Mouse (Mus musculus) neural tube, embryonic 11.5 days (tissue): ENCODE measurements at regions not wholly inside any gene's neighbourhood (a gene's known extent, or its start where the extent isn't known, plus 50 kb on each side); places are given as distances from the start of the nearest gene placed in this dataset.

Experiments
- ATAC-seq: fragments of 200-750 bp; cut with Nextera tagmentation; 2 replicates; pipeline ENCODE4 v1.8.0; 2017; ENCODE audit warnings: moderate number of reproducible peaks, mild to moderate bottlenecking, moderate TSS enrichment, moderate library complexity; ENCODE audit not compliant: insufficient read depth, low FRiP score, low TSS enrichment
- DNase-seq: peaks from one replicate; pipeline ENCODE4 v3.0.0-alpha.2; 2015; ENCODE audit warnings: low spot score
- H3K27ac ChIP-seq: fragments of 300-500 bp; sonication (generic); 2 replicates; pipeline ENCODE4 v1.5.1; 2014; ENCODE audit warnings: low read depth, mild to moderate bottlenecking, low read length
- H3K27me3 ChIP-seq: fragments of 300-500 bp; sonication (generic); 2 replicates; pipeline ENCODE4 v1.6.1; 2014; ENCODE audit warnings: mild to moderate bottlenecking, low read length, mixed read lengths; ENCODE audit not compliant: control insufficient read depth, insufficient read depth
- H3K36me3 ChIP-seq: fragments of 300-500 bp; sonication (generic); 2 replicates; pipeline ENCODE4 v1.6.1; 2014; ENCODE audit warnings: mild to moderate bottlenecking, low read length, moderate library complexity, mixed read lengths; ENCODE audit not compliant: control insufficient read depth, insufficient read depth
- H3K4me1 ChIP-seq: fragments of 300-500 bp; sonication (generic); 2 replicates; pipeline ENCODE4 v1.6.1; 2014; ENCODE audit warnings: low read length, mixed read lengths; ENCODE audit not compliant: control insufficient read depth, insufficient read depth
- H3K4me2 ChIP-seq: fragments of 300-500 bp; sonication (generic); 2 replicates; pipeline ENCODE4 v1.6.1; 2014; ENCODE audit warnings: low read depth, mild to moderate bottlenecking, moderate library complexity
- H3K4me3 ChIP-seq: fragments of 300-500 bp; sonication (generic); 2 replicates; pipeline ENCODE4 v1.5.1; 2014; ENCODE audit warnings: low read depth, low read length
- H3K9ac ChIP-seq: fragments of 300-500 bp; sonication (generic); 2 replicates; pipeline ENCODE4 v1.6.1; 2014; ENCODE audit warnings: mild to moderate bottlenecking, low read length
- H3K9me3 ChIP-seq: fragments of 300-500 bp; sonication (generic); 2 replicates; pipeline ENCODE4 v1.6.1; 2016; ENCODE audit warnings: low read length; ENCODE audit not compliant: control insufficient read depth
- WGBS: fragments of 180-500 bp; shearing (Covaris S2); extraction: QIAGEN DNeasy Blood & Tissue Kit; methylation state at CpG from one replicate; pipeline ENCODE4 v1.1.7; 2014; 5-methylcytosine and 5-hydroxymethylcytosine counted together

DNA sequence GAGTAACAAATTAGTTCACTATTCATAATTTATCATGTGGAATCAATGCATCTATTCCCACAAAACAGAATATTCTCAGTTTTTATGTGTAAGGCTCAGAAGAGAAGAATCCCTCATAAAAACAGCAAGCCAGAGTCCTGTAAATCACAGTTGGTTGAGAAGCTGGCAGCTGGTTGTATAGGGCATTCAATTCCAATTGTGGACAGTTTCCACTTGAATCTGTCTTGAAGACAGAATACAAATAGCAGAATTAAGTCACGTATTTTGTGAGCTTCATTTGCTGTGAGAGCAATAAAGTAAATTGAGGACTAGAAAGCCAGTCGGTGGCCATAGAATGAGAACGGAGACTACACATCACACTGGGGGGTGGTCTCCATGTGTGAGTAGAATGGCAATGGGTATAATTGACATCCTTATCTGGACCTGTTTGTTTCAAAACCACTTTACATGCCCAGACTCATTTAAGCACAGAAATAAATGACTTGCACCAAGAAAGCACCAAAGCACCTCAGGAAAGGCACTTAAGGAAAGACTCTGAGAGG, 63.4 kb upstream of the Adcy2 start:
- peak; percentile 67; the same call in 1 of the 2 replicates for ATAC-seq
- DNase-seq: no peak

DNA sequence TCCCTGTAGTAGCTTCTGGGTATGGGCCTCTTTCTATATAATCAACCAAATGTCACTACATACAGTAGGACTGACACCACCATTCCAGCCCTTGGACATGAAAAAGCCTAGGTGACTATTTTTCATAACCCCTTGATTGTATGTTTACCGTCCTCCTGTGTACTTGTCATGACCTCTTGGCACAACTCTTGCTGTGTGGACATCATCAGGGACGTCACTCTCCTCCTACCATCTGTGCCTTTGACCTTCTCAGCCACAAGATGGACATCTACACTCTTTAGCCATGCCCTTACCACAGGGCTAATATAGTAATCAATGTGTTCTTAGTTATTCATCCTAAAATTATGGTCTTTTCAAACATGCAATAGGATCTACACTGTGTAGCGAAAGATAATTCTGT, 62.1 kb upstream of the Adcy2 start:
- Histone ChIP-seq H3K4me1 (no peaks in the 10 kb centered on the region), H3K27me3 (no peaks in the 10 kb centered on the region), H3K27ac (no peak overlapping the region), H3K4me3 (no peak overlapping the region), H3K9ac (no peak overlapping the region), H3K36me3 (no peaks in the 10 kb centered on the region), H3K9me3 (no peaks in the 10 kb centered on the region), H3K4me2 (no peak overlapping the region)
- DNase-seq: no peak
- no peak for ATAC-seq
- WGBS: 85% methylated on average over 3 of the region's 3 CpGs

More for the DNA sequence above, 63.4 kb upstream of the Adcy2 start:
- Histone ChIP-seq H3K4me1 (no peaks in the 10 kb centered on the region), H3K4me3 (no peak overlapping the region), H3K36me3 (no peaks in the 10 kb centered on the region), H3K27me3 (no peaks in the 10 kb centered on the region), H3K9me3 (no peaks in the 10 kb centered on the region), H3K4me2 (no peak overlapping the region), H3K27ac (no peak overlapping the region), H3K9ac (no peak overlapping the region)
- 41% methylated on average over 3 of the region's 3 CpGs for WGBS
